Mouse (Mus musculus) E14TG2a.4 (cell line): ENCODE results near the gene Engase.

Experiments used
- CTCF ChIP-seq: conservative IDR thresholded peaks from 2 replicates; pipeline ENCODE4 v1.5.1; 2014; ENCODE audit warnings: low read length
- NANOG ChIP-seq: IDR thresholded peaks from 2 replicates; pipeline ENCODE4 v1.6.1; 2014; ENCODE audit warnings: borderline replicate concordance, low read length, mixed read lengths

GRCm38 (mm10) chr11:118523496-118524145 lies 47.0 kb downstream of the Engase start:
- no peak for TF ChIP-seq CTCF
- no peak for TF ChIP-seq NANOG
